Mouse (Mus musculus) MEL (cell line): ENCODE measurements around the gene Itpr2. TPM values are rescaled to one million over a fixed set of nuclear protein-coding genes. Genes with fewer than 3 reads are reported as not detected.

ENCODE experiments used
- DNase-seq: peaks from one replicate; pipeline ENCODE4 v3.0.0; 2011; ENCODE audit warnings: low read depth, low spot score
- H3K27ac ChIP-seq: 2 replicates; pipeline ENCODE4 v1.5.1; 2012; ENCODE audit warnings: low read depth, mild to moderate bottlenecking, control low read depth, low read length, moderate library complexity; ENCODE audit not compliant: control insufficient read depth
- H3K27me3 ChIP-seq, 2 experiments: fragments of 150-350 bp in 1 of 2; sonication (generic) in 1 of 2; 2 replicates each; pipeline ENCODE4 v1.6.1; 2012; ENCODE audit warnings: low read length in 2 of 2, mild to moderate bottlenecking in 2 of 2, improper control_type of control experiment in 1 of 2, moderate library complexity in 1 of 2; ENCODE audit not compliant: insufficient read depth in 2 of 2, control insufficient read depth in 1 of 2
- H3K36me3 ChIP-seq, 2 experiments: 2 replicates each; pipeline ENCODE4 v1.6.1; 2012 to 2014; ENCODE audit warnings: low read length in 2 of 2, improper control_type of control experiment in 1 of 2, inconsistent platforms in 1 of 2, mild to moderate bottlenecking in 1 of 2; ENCODE audit not compliant: insufficient read depth in 2 of 2, control insufficient read depth in 1 of 2
- H3K4me1 ChIP-seq, 2 experiments: fragments of 150-350 bp in 1 of 2; sonication (generic) in 1 of 2; 2 replicates each; pipeline ENCODE4 v1.6.1; 2012; ENCODE audit warnings: low read length in 2 of 2, improper control_type of control experiment in 1 of 2, mild to moderate bottlenecking in 1 of 2; ENCODE audit not compliant: insufficient read depth in 2 of 2, control insufficient read depth in 1 of 2
- H3K4me3 ChIP-seq, 2 experiments: fragments of 150-350 bp in 1 of 2; sonication (generic) in 1 of 2; 2 replicates each; pipeline ENCODE4 v1.5.1; 2012; ENCODE audit warnings: low read depth in 2 of 2, low read length in 2 of 2, mild to moderate bottlenecking in 2 of 2, moderate library complexity in 2 of 2, control low read depth in 1 of 2, improper control_type of control experiment in 1 of 2; ENCODE audit not compliant: control insufficient read depth in 1 of 2, insufficient read depth in 1 of 2
- H3K79me2 ChIP-seq: 2 replicates; pipeline ENCODE4 v1.6.1; 2012; ENCODE audit warnings: mild to moderate bottlenecking, low read length, moderate library complexity; ENCODE audit not compliant: control insufficient read depth, poor library complexity, insufficient read depth
- H3K9ac ChIP-seq: 2 replicates; pipeline ENCODE4 v1.6.1; 2012; ENCODE audit warnings: low read depth, mild to moderate bottlenecking, control low read depth, low read length, moderate library complexity; ENCODE audit not compliant: control insufficient read depth, poor library complexity, severe bottlenecking
- H3K9me3 ChIP-seq: fragments of 150-350 bp; sonication (generic); replicated peaks from 2 replicates; pipeline ENCODE4 v1.6.1; 2012; ENCODE audit warnings: mild to moderate bottlenecking, low read length, improper control_type of control experiment, moderate library complexity; ENCODE audit not compliant: insufficient read depth
- CHD1 ChIP-seq: IDR thresholded peaks from 2 replicates; pipeline ENCODE4 v1.6.1; 2012; ENCODE audit warnings: low read depth, mild to moderate bottlenecking, inconsistent platforms, low read length, improper control_type of control experiment
- CHD2 ChIP-seq: IDR thresholded peaks from 2 replicates; pipeline ENCODE4 v1.6.1; 2011; ENCODE audit warnings: low read length, improper control_type of control experiment
- E2F4 ChIP-seq: IDR thresholded peaks from 2 replicates; pipeline ENCODE4 v1.6.1; 2011; ENCODE audit warnings: low read depth, low read length, improper control_type of control experiment, borderline replicate concordance
- ETS1 ChIP-seq: IDR thresholded peaks from 2 replicates; pipeline ENCODE4 v1.6.1; 2012; ENCODE audit warnings: low read depth, mild to moderate bottlenecking, inconsistent platforms, low read length, improper control_type of control experiment, moderate library complexity
- HCFC1 ChIP-seq: IDR thresholded peaks from 2 replicates; pipeline ENCODE4 v1.6.1; 2012; ENCODE audit warnings: low read depth, mild to moderate bottlenecking, inconsistent platforms, low read length, improper control_type of control experiment, moderate library complexity
- JUND ChIP-seq: IDR thresholded peaks from 2 replicates; pipeline ENCODE4 v1.6.1; 2011; ENCODE audit warnings: low read depth, mild to moderate bottlenecking, improper control_type of control experiment, low read length
- MAFK ChIP-seq: IDR thresholded peaks from 2 replicates; pipeline ENCODE4 v1.6.1; 2011; ENCODE audit warnings: low read depth, mild to moderate bottlenecking, low read length, improper control_type of control experiment, borderline replicate concordance
- MAX ChIP-seq: IDR thresholded peaks from 2 replicates; pipeline ENCODE4 v1.6.1; 2011; ENCODE audit warnings: low read length, improper control_type of control experiment
- MAZ ChIP-seq: IDR thresholded peaks from 2 replicates; pipeline ENCODE4 v1.6.1; 2012; ENCODE audit warnings: low read depth, mild to moderate bottlenecking, inconsistent platforms, low read length, improper control_type of control experiment
- MEF2A ChIP-seq: IDR thresholded peaks from 2 replicates; pipeline ENCODE4 v1.6.1; 2014; ENCODE audit warnings: low read depth, mild to moderate bottlenecking, inconsistent platforms, low read length, improper control_type of control experiment; ENCODE audit not compliant: poor library complexity, insufficient replicate concordance, severe bottlenecking; ENCODE audit errors: extremely low read depth
- MXI1 ChIP-seq: IDR thresholded peaks from 2 replicates; pipeline ENCODE4 v1.6.1; 2011; ENCODE audit warnings: mild to moderate bottlenecking, low read depth, low read length, improper control_type of control experiment
- MYB ChIP-seq: IDR thresholded peaks from 2 replicates; pipeline ENCODE4 v1.6.1; 2011; ENCODE audit warnings: mild to moderate bottlenecking, low read depth, low read length, improper control_type of control experiment
- MYC ChIP-seq: IDR thresholded peaks from 2 replicates; pipeline ENCODE4 v1.6.1; 2011; ENCODE audit warnings: low read depth, mild to moderate bottlenecking, low read length, improper control_type of control experiment, moderate library complexity
- NELFE ChIP-seq: IDR thresholded peaks from 2 replicates; pipeline ENCODE4 v1.6.1; 2011; ENCODE audit warnings: low read depth, low read length, improper control_type of control experiment
- NRF1 ChIP-seq: IDR thresholded peaks from 2 replicates; pipeline ENCODE4 v1.6.1; 2014; ENCODE audit warnings: low read depth, mild to moderate bottlenecking, inconsistent platforms, low read length, improper control_type of control experiment, moderate library complexity; ENCODE audit not compliant: poor library complexity, insufficient read depth, severe bottlenecking
- POLR2A ChIP-seq, 2 experiments: IDR thresholded peaks; 2 replicates each; pipeline ENCODE4 v1.6.1; 2011 to 2012; ENCODE audit warnings: low read length in 2 of 2, mild to moderate bottlenecking in 2 of 2, control low read depth in 1 of 2, improper control_type of control experiment in 1 of 2, low read depth in 1 of 2, moderate library complexity in 1 of 2; ENCODE audit not compliant: control insufficient read depth in 1 of 2, insufficient read depth in 1 of 2, poor library complexity in 1 of 2
- POLR2AphosphoS2 ChIP-seq: IDR thresholded peaks from 2 replicates; pipeline ENCODE4 v1.6.1; 2011; ENCODE audit warnings: low read length, improper control_type of control experiment
- POLR2AphosphoS5 ChIP-seq: IDR thresholded peaks from 2 replicates; pipeline ENCODE4 v1.6.1; 2012; ENCODE audit warnings: low read depth, borderline replicate concordance, mild to moderate bottlenecking, inconsistent platforms, low read length, moderate library complexity, mixed read lengths
- RAD21 ChIP-seq: IDR thresholded peaks from 2 replicates; pipeline ENCODE4 v1.6.1; 2011; ENCODE audit warnings: mild to moderate bottlenecking, low read depth, low read length, improper control_type of control experiment
- RCOR1 ChIP-seq: IDR thresholded peaks from 2 replicates; pipeline ENCODE4 v1.6.1; 2012; ENCODE audit warnings: low read depth, mild to moderate bottlenecking, inconsistent platforms, low read length, improper control_type of control experiment
- SMC3 ChIP-seq: IDR thresholded peaks from 2 replicates; pipeline ENCODE4 v1.6.1; 2011; ENCODE audit warnings: low read depth, low read length, improper control_type of control experiment
- TAL1 ChIP-seq: IDR thresholded peaks from 2 replicates; pipeline ENCODE4 v1.6.1; 2012; ENCODE audit warnings: mild to moderate bottlenecking, inconsistent platforms, low read length, moderate library complexity, mixed read lengths
- UBTF ChIP-seq: IDR thresholded peaks from 2 replicates; pipeline ENCODE4 v1.6.1; 2012; ENCODE audit warnings: low read depth, mild to moderate bottlenecking, inconsistent platforms, low read length, improper control_type of control experiment, moderate library complexity, borderline replicate concordance; ENCODE audit not compliant: insufficient read depth
- USF1 ChIP-seq: IDR thresholded peaks from 2 replicates; pipeline ENCODE4 v1.6.1; 2014; ENCODE audit warnings: low read depth, mild to moderate bottlenecking, inconsistent platforms, low read length, improper control_type of control experiment, moderate library complexity
- USF2 ChIP-seq, 2 experiments: IDR thresholded peaks; 2 replicates each; pipeline ENCODE4 v1.6.1; 2011 to 2012; ENCODE audit warnings: improper control_type of control experiment in 2 of 2, low read length in 2 of 2, borderline replicate concordance in 1 of 2, inconsistent platforms in 1 of 2, low read depth in 1 of 2, mild to moderate bottlenecking in 1 of 2; ENCODE audit not compliant: insufficient read depth in 1 of 2
- ZC3H11A ChIP-seq: IDR thresholded peaks from 2 replicates; pipeline ENCODE4 v1.6.1; 2012; ENCODE audit warnings: low read depth, mild to moderate bottlenecking, inconsistent platforms, low read length, improper control_type of control experiment
- ZKSCAN1 ChIP-seq: IDR thresholded peaks from 2 replicates; pipeline ENCODE4 v1.6.1; 2012; ENCODE audit warnings: low read depth, mild to moderate bottlenecking, inconsistent platforms, low read length, improper control_type of control experiment, moderate library complexity
- ZMIZ1 ChIP-seq: IDR thresholded peaks from 2 replicates; pipeline ENCODE4 v1.6.1; 2012; ENCODE audit warnings: low read depth, mild to moderate bottlenecking, inconsistent platforms, low read length, improper control_type of control experiment, moderate library complexity
- ZNF384 ChIP-seq: IDR thresholded peaks from 2 replicates; pipeline ENCODE4 v1.6.1; 2012; ENCODE audit warnings: low read depth, mild to moderate bottlenecking, inconsistent platforms, low read length, improper control_type of control experiment
- polyA plus RNA-seq, 2 experiments: library from polyadenylated mRNA; stranded (reverse) in 1 of 2; unstranded in 1 of 2; fragments of >175 nt in 1 of 2; fragments of >200 nt in 1 of 2; gene quantifications; 2 replicates each; pipeline versions ENCODE4 v1.2.1 to v1.2.4; 2012; ENCODE audit warnings: low replicate concordance in 2 of 2, low read depth in 1 of 2; ENCODE audit not compliant: insufficient read length in 2 of 2, insufficient read depth in 1 of 2, missing spikeins in 1 of 2
- total RNA-seq: library from RNA; depleted of rRNA; stranded (reverse); fragments of 300-350 nt; gene quantifications from 2 replicates; pipeline ENCODE4 v1.2.3, GENCODE M21; 2012

Gene Itpr2
- total and polyA plus RNA-seq, 3 experiments, result 1.5 to 3.0 TPM; not detected in 1

DNA sequence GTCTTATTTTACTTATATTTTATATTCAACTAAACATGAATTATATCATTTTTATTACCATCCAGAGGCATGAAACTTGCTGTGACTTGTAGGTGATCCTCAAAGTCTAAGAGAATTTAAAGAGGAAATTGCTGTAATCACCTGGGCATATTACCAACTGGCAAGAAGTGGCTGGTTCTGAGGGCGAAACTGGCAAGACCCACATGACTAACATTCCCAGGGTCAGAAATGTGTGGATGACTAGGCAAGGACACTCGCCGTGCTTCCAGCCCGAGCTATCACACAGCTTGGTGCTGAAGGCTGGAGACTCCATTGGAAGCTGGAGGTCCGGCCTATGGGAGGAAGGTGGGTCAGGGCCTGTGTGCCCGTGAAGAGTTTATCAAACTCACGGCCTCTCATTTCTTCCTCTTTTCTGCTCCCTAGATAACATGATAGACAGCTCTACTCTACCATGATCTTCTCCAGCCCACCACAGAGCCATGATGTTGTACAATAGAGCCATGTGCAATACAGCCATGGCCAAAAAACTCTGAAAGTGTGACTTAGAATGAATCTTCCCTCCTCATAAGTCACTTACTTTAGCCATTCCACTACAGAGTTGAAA, 306.1 kb downstream of the Itpr2 start:
- DNase-seq, result peak; percentile 18
- Histone ChIP-seq H3K9ac (no peak overlapping the region), H3K4me3 (no peak overlapping the region), H3K79me2 (no peaks in the 10 kb centered on the region), H3K9me3 (no peaks in the 10 kb centered on the region), H3K27ac (no peak overlapping the region), H3K4me1 (no peaks in the 10 kb centered on the region; a peak in 1 of 4 replicates), H3K36me3 (no peaks in the 10 kb centered on the region), H3K27me3 (no peaks in the 10 kb centered on the region)
- TF ChIP-seq TAL1, result no peak
- no peak for TF ChIP-seq MEF2A
- TF ChIP-seq E2F4, result no peak
- no peak for TF ChIP-seq ZC3H11A
- TF ChIP-seq RCOR1, result no peak
- no peak for TF ChIP-seq HCFC1
- no peak for TF ChIP-seq USF1
- TF ChIP-seq UBTF, result no peak
- no peak for TF ChIP-seq NRF1
- no peak for TF ChIP-seq SMC3
- no peak for TF ChIP-seq MAX
- no peak for TF ChIP-seq POLR2AphosphoS5
- no peak for TF ChIP-seq MAFK
- no peak for TF ChIP-seq JUND
- TF ChIP-seq CHD1, result no peak
- TF ChIP-seq ETS1, result no peak
- TF ChIP-seq ZKSCAN1, result no peak
- TF ChIP-seq ZNF384, result no peak
- TF ChIP-seq NELFE, result no peak

DNA sequence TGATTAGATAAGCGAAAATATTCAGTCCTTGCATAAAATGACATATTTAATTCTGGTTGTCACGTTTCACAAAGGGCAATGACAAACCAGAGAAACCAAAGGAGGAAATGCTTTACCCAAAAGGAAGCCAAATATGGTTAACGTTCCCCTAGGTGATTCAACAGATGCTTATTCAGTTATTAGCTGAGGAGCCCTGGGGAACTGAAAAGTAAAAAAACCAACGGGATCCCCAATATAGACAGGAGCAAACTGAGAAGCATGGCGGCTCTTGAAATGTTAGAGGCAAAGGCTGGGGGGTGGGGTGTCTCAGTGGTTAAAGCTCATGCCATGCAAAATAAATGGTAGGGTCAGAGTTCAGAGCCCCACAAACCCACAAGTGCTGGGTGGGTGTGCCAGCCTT, 310.1 kb downstream of the Itpr2 start:
- Histone ChIP-seq H3K79me2 (no peaks in the 10 kb centered on the region), H3K27me3 (no peaks in the 10 kb centered on the region), H3K27ac (no peak overlapping the region), H3K36me3 (no peaks in the 10 kb centered on the region), H3K4me3 (no peak overlapping the region), H3K4me1 (no peaks in the 10 kb centered on the region; a peak in 1 of 4 replicates), H3K9ac (no peak overlapping the region), H3K9me3 (no peaks in the 10 kb centered on the region)
- TF ChIP-seq ZMIZ1 (no peak), MAZ (no peak), UBTF (no peak), CHD2 (no peak), RAD21 (no peak), HCFC1 (no peak), NRF1 (no peak), POLR2AphosphoS2 (no peak), ZKSCAN1 (no peak), MYC (no peak), USF2 (IDR thresholded peaks at IDR 0.05; ENCODE audit: borderline replicate concordance in 1 of 2, insufficient read depth in 1 of 2, low read depth in 1 of 2, low read length in 2 of 2) (no peak), ZNF384 (no peak), MYB (no peak), MXI1 (no peak), CHD1 (no peak), POLR2A (IDR thresholded peaks at IDR 0.05; ENCODE audit: control insufficient read depth in 1 of 2, insufficient read depth in 1 of 2, low read depth in 1 of 2, low read length in 2 of 2, poor library complexity in 1 of 2) (no peak)
- DNase-seq, result no peak
